Mouse (Mus musculus) bone marrow macrophage, adult 2 months (primary cell): ENCODE data around the gene Zfp39.

Experiments
- CTCF ChIP-seq: IDR thresholded peaks from 2 replicates; pipeline ENCODE4 v1.5.1; 2012; ENCODE audit warnings: low read depth, mild to moderate bottlenecking, low read length, moderate library complexity
- POLR2A ChIP-seq: IDR thresholded peaks from 2 replicates; pipeline ENCODE4 v1.6.1; 2012; ENCODE audit warnings: mild to moderate bottlenecking, low read depth, low read length, borderline replicate concordance

- no peak for TF ChIP-seq CTCF
- no peak for TF ChIP-seq POLR2A
These were observed 20.3 kb downstream of the Zfp39 start for GRCm38 (mm10) chr11:58883756-58884155.
